Mouse (Mus musculus) G1E (cell line): ENCODE measurements at regions not wholly inside any gene's neighbourhood (a gene's known extent, or its start where the extent isn't known, plus 50 kb on each side); places are given as distances from the start of the nearest gene placed in this dataset.

Source experiments
- CTCF ChIP-seq: IDR thresholded peaks from 2 replicates; pipeline ENCODE4 v1.5.1; 2012; ENCODE audit warnings: low read depth, low read length, inconsistent platforms, mixed read lengths
- GATA1 ChIP-seq: IDR thresholded peaks from 2 replicates; pipeline ENCODE4 v1.6.1; 2012; ENCODE audit warnings: borderline replicate concordance, low read length, inconsistent platforms, mixed read lengths
- GATA2 ChIP-seq: IDR thresholded peaks from 2 replicates; pipeline ENCODE4 v1.6.1; 2012; ENCODE audit warnings: low read depth, low read length, inconsistent platforms, borderline replicate concordance
- POLR2AphosphoS5 ChIP-seq: IDR thresholded peaks from 2 replicates; pipeline ENCODE4 v1.6.1; 2012; ENCODE audit warnings: low read depth, low read length, inconsistent platforms; ENCODE audit not compliant: insufficient replicate concordance
- TAL1 ChIP-seq: conservative IDR thresholded peaks from 2 replicates; pipeline ENCODE4 v1.6.1; 2012; ENCODE audit warnings: low read depth, low read length, inconsistent platforms, mixed read lengths

DNA sequence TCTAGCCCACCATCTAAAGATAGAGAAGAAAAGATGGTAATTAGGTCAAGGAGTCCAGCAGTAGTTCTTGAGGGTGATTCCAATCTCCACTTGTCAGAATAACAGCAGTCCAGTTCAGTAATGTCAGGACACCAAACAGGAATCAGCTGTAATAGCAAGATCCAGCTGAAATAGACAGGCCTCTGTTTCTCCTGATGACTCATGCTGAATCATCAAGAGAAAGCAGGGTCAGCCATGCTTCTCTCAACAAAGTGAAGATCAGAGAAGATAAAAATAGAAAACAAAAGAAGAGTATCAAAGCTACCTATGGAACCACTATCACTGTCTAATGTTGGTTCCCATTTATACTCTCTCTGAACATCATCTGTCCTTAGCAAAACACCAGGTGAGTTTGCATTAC, 1061.8 kb upstream of the Cdh9 start:
- TF ChIP-seq POLR2AphosphoS5, result no peak
- no peak for TF ChIP-seq CTCF
- no peak for TF ChIP-seq GATA1
- TF ChIP-seq TAL1, result no peak
- no peak for TF ChIP-seq GATA2
